Mouse (Mus musculus): ENCODE results near the gene Ppp1r14d. TPM values are rescaled to one million over a fixed set of nuclear protein-coding genes. Genes with fewer than 3 reads are reported as not detected.

The Ppp1r14d gene
- polyA plus RNA-seq, 1 experiment from 2014 or later = 0.57 TPM

- ATAC-seq (ENCODE audit: low FRiP score, low TSS enrichment) (peak; percentile 76), DNase-seq (ENCODE audit: low spot score) (peak; percentile 93)
- no peaks in the 10 kb centered on the region for H3K4me1 ChIP-seq (replicated peaks; ENCODE audit: control insufficient read depth, insufficient read depth)
- peak overlapping the region; percentile 69 for H3K27ac ChIP-seq (replicated peaks)
- no peaks in the 10 kb centered on the region for H3K27me3 ChIP-seq (ENCODE audit: control insufficient read depth, insufficient read depth, low read length)
- H3K9me3 ChIP-seq (ENCODE audit: control insufficient read depth, low read length) = no peaks in the 10 kb centered on the region
- H3K9ac ChIP-seq (ENCODE audit: low read length) = no peak overlapping the region
- no peak overlapping the region for H3K4me3 ChIP-seq (ENCODE audit: low read depth, low read length)
- no peaks in the 10 kb centered on the region for H3K36me3 ChIP-seq (ENCODE audit: control insufficient read depth, insufficient read depth, low read length)
- 8% methylated on average over 11 of the region's 11 CpGs for WGBS
- H3K4me2 ChIP-seq (replicated peaks; ENCODE audit: low read depth) = peak overlapping the region; percentile 31
- TF ChIP-seq CTCF (IDR thresholded peaks at IDR 0.05; ENCODE audit: low read depth) = peak; percentile 96
- TF ChIP-seq EP300 (optimal IDR thresholded peaks at IDR 0.05) = no peak
Measured at GRCm38 (mm10) chr2:119250826-119251478, 21.2 kb upstream of the Ppp1r14d start.

DNA sequence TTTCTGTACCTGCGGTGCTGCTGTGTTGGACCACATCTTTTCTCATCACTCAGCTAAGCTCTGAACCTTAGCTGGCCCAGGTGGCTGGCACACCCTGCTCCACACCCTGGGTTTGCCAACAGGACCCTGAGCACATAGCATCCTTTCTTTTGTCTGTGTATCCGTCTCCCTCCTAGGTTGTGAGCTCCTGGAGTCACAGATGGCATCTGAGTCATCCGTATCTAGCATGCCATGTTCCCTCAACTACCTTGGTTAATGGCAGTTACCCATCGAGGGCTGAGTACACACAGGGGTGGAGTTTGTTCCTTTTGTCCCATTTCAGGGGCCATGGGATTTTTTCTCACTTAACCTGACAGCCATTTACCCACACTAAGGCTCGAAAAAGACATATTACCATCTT, 20.7 kb upstream of the Ppp1r14d start:
- Histone ChIP-seq H3K27me3 (ENCODE audit: control insufficient read depth, insufficient read depth, low read length) (no peaks in the 10 kb centered on the region), H3K36me3 (ENCODE audit: control insufficient read depth, insufficient read depth, low read length) (no peaks in the 10 kb centered on the region), H3K4me2 (replicated peaks; ENCODE audit: low read depth) (no peak overlapping the region; the same call in 1 of the 2 replicates), H3K9me3 (ENCODE audit: control insufficient read depth, low read length) (no peaks in the 10 kb centered on the region), H3K4me1 (replicated peaks; ENCODE audit: control insufficient read depth, insufficient read depth) (no peaks in the 10 kb centered on the region), H3K27ac (replicated peaks) (peak overlapping the region; percentile 56), H3K4me3 (ENCODE audit: low read depth, low read length) (no peak overlapping the region), H3K9ac (ENCODE audit: low read length) (no peak overlapping the region)
- WGBS = 46% methylated on average over 5 of the region's 5 CpGs
- ATAC-seq (ENCODE audit: low FRiP score, low TSS enrichment) (peak; percentile 54), DNase-seq (ENCODE audit: low spot score) (no peak)
- TF ChIP-seq CTCF (IDR thresholded peaks at IDR 0.05; ENCODE audit: low read depth) (no peak), EP300 (optimal IDR thresholded peaks at IDR 0.05) (no peak)

DNA sequence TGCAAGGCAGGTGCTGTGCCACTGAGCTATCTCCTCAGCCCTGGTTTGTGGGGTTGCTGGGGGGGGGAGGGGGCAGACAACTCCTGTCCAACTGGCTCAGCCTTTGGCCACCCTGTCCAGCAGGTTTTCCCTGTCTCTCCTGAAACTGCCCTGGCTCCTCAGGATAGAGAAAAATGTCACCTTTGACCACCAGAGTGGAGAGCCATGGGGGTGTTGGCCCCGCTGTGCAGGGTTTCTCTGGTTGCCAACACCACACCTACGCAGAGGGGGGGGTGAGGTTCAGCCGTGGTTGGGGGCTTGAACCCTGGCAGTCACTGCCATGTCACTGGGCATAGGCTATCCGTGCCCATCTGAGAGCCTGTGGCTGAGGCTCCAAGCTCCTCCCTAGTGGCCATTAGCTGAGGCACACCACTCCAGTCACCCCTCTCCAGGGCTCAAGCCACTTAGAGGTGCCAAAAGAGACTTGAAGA, 19.9 kb upstream of the Ppp1r14d start:
- no peaks in the 10 kb centered on the region for H3K27me3 ChIP-seq (ENCODE audit: control insufficient read depth, insufficient read depth, low read length)
- no peaks in the 10 kb centered on the region for H3K4me1 ChIP-seq (replicated peaks; ENCODE audit: control insufficient read depth, insufficient read depth)
- DNase-seq (ENCODE audit: low spot score) (peak; percentile 45), ATAC-seq (ENCODE audit: low FRiP score, low TSS enrichment) (peak; percentile 32)
- TF ChIP-seq CTCF (IDR thresholded peaks at IDR 0.05; ENCODE audit: low read depth) (0 out of 2 replicates have a peak, but pooled peaks have one; percentile 5), EP300 (optimal IDR thresholded peaks at IDR 0.05) (no peak)
- H3K4me3 ChIP-seq (ENCODE audit: low read depth, low read length) = no peak overlapping the region
- no peaks in the 10 kb centered on the region for H3K9me3 ChIP-seq (ENCODE audit: control insufficient read depth, low read length)
- no peaks in the 10 kb centered on the region for H3K36me3 ChIP-seq (ENCODE audit: control insufficient read depth, insufficient read depth, low read length)
- WGBS = 57% methylated on average over 4 of the region's 4 CpGs
- H3K4me2 ChIP-seq (replicated peaks; ENCODE audit: low read depth) = no peak overlapping the region
- H3K27ac ChIP-seq (replicated peaks) = peak overlapping the region; percentile 56
- no peak overlapping the region for H3K9ac ChIP-seq (ENCODE audit: low read length)

DNA sequence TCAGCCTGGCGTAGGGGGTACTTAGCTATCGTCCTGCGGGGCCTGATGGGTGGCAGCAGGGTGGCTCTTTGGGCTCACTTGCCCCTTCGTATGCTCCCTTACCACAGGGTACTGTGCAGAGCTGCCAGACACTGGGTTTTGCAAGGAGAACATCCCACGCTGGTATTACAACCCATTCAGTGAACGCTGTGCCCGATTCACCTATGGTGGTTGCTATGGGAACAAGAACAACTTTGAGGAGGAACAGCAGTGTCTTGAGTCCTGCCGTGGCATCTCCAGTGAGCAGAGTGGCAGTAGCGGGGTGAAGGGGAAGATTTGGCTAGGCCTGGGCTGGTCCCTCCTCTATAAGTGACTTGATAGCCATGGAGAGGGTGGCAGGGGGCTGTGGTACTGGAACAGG, 18.2 kb upstream of the Ppp1r14d start:
- H3K36me3 ChIP-seq (ENCODE audit: control insufficient read depth, insufficient read depth, low read length) = no peaks in the 10 kb centered on the region
- H3K9me3 ChIP-seq (ENCODE audit: control insufficient read depth, low read length) = no peaks in the 10 kb centered on the region
- TF ChIP-seq CTCF (IDR thresholded peaks at IDR 0.05; ENCODE audit: low read depth) = no peak
- TF ChIP-seq EP300 (optimal IDR thresholded peaks at IDR 0.05) = no peak
- no peak overlapping the region for H3K4me2 ChIP-seq (replicated peaks; ENCODE audit: low read depth)
- no peak for ATAC-seq (ENCODE audit: low FRiP score, low TSS enrichment)
- 85% methylated on average over 9 of the region's 9 CpGs for WGBS
- no peak overlapping the region for H3K27ac ChIP-seq (replicated peaks)
- H3K4me3 ChIP-seq (ENCODE audit: low read depth, low read length) = no peak overlapping the region
- no peak for DNase-seq (ENCODE audit: low spot score)
- H3K9ac ChIP-seq (ENCODE audit: low read length) = no peak overlapping the region
- H3K27me3 ChIP-seq (ENCODE audit: control insufficient read depth, insufficient read depth, low read length) = no peaks in the 10 kb centered on the region
- H3K4me1 ChIP-seq (replicated peaks; ENCODE audit: control insufficient read depth, insufficient read depth) = no peaks in the 10 kb centered on the region

DNA sequence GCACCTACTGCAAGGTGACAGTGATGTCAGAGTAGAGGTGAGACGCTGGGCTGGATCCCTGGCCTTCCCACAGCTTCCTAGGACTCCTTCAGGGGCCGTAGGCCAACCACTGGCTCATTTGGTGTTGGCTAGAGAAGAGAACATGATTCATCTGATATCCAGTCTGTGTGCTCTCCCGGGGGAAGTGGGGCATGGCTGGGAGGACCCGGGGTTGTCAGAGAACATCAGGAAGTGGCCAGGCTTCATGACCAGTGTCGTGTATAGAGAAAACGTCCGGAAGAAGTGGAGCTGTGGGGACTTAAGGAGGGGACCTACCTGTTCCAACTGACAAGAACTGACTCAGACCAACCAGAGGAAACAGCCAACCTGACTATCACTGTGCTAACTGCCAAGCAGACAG, 15.5 kb upstream of the Ppp1r14d start:
- no peaks in the 10 kb centered on the region for H3K36me3 ChIP-seq (ENCODE audit: control insufficient read depth, insufficient read depth, low read length)
- ATAC-seq (ENCODE audit: low FRiP score, low TSS enrichment) (no peak), DNase-seq (ENCODE audit: low spot score) (no peak)
- H3K27me3 ChIP-seq (ENCODE audit: control insufficient read depth, insufficient read depth, low read length) = no peaks in the 10 kb centered on the region
- H3K9me3 ChIP-seq (ENCODE audit: control insufficient read depth, low read length) = no peaks in the 10 kb centered on the region
- no peak overlapping the region for H3K27ac ChIP-seq (replicated peaks)
- H3K4me2 ChIP-seq (replicated peaks; ENCODE audit: low read depth) = no peak overlapping the region
- TF ChIP-seq EP300 (optimal IDR thresholded peaks at IDR 0.05) (no peak), CTCF (IDR thresholded peaks at IDR 0.05; ENCODE audit: low read depth) (no peak)
- H3K4me3 ChIP-seq (ENCODE audit: low read depth, low read length) = no peak overlapping the region
- 74% methylated on average over 7 of the region's 7 CpGs for WGBS
- H3K4me1 ChIP-seq (replicated peaks; ENCODE audit: control insufficient read depth, insufficient read depth) = no peaks in the 10 kb centered on the region
- H3K9ac ChIP-seq (ENCODE audit: low read length) = no peak overlapping the region

DNA sequence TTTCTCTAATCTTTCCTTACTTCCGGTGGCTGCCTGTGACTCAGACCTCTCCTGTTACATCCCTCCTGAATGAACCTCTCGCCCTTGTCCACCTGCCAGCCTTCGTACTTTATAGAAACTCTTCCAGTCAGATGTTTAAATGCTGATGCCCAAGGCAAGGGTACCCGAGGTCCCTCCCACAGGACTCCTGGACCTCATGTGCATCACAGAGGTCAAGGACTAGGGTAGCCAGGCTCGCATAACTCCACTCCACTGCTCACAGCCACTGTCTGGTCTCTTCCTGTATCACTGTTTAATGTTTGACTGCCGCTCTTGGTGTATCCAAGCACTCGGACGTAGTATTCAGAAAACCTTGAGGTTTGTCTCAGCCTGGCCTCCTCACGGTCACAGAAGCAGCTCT, 12.8 kb upstream of the Ppp1r14d start:
- no peaks in the 10 kb centered on the region for H3K9me3 ChIP-seq (ENCODE audit: control insufficient read depth, low read length)
- H3K36me3 ChIP-seq (ENCODE audit: control insufficient read depth, insufficient read depth, low read length) = no peaks in the 10 kb centered on the region
- no peaks in the 10 kb centered on the region for H3K4me1 ChIP-seq (replicated peaks; ENCODE audit: control insufficient read depth, insufficient read depth)
- H3K9ac ChIP-seq (ENCODE audit: low read length) = no peak overlapping the region
- ATAC-seq (ENCODE audit: low FRiP score, low TSS enrichment) = no peak
- H3K27ac ChIP-seq (replicated peaks) = no peak overlapping the region
- no peak overlapping the region for H3K4me3 ChIP-seq (ENCODE audit: low read depth, low read length)
- no peaks in the 10 kb centered on the region for H3K27me3 ChIP-seq (ENCODE audit: control insufficient read depth, insufficient read depth, low read length)
- WGBS = 63% methylated on average over 9 of the region's 9 CpGs
- TF ChIP-seq CTCF (IDR thresholded peaks at IDR 0.05; ENCODE audit: low read depth) (no peak), EP300 (optimal IDR thresholded peaks at IDR 0.05) (no peak)
- no peak for DNase-seq (ENCODE audit: low spot score)
- no peak overlapping the region for H3K4me2 ChIP-seq (replicated peaks; ENCODE audit: low read depth)
